Comparison of ENCODE assay signal across 17 mouse cellular contexts in the genomic region with DNA sequence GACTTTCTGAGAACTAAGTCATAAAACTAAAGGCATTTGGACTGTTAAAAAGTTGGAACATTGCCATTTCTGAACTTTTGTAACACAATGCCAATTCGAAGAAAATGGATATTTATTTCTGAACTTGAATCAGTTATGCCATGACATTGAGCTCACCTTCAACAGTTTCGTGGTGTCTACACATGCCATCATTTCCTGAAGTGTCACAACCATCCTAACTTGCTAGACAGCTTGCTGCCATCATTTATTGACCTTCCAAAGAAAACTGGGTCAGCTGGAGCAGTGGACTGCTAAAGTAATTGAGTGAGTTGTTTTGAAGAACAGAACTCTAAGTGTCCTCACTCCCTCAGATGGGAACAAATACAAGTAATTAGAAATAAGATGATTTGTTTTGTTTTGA. TPM values are rescaled to one million over a fixed set of nuclear protein-coding genes. Genes with fewer than 3 reads are reported as not detected.
"Had no signal": no experiment of that assay in that cellular context is flagged by ENCODE, and none has a peak within 500 bp of the region (broad histone marks: within the 10 kb centered on the region; RNA-seq: fewer than 3 reads in every experiment).

No protein-coding gene starts in this region.

- H3K9ac ChIP-seq: kidney, embryonic 15.5 days; limb, embryonic 13.5 days; liver, embryonic 12.5 days; liver, embryonic 15.5 days had no signal

- H3K36me3 ChIP-seq: kidney, embryonic 15.5 days; limb, embryonic 10.5 days; limb, embryonic 13.5 days; liver, embryonic 12.5 days; liver, embryonic 15.5 days had no signal

- H3K9me3 ChIP-seq: kidney, embryonic 15.5 days; limb, embryonic 10.5 days; limb, embryonic 13.5 days; liver, embryonic 12.5 days; liver, embryonic 15.5 days had no signal

- H3K4me3 ChIP-seq: kidney, embryonic 15.5 days; limb, embryonic 10.5 days; limb, embryonic 13.5 days; liver, embryonic 12.5 days; liver, embryonic 15.5 days had no signal

- H3K4me1 ChIP-seq: liver, embryonic 12.5 days; liver, embryonic 15.5 days had no signal

- H3K4me2 ChIP-seq: kidney, embryonic 15.5 days; liver, embryonic 12.5 days; liver, embryonic 15.5 days; midbrain, embryonic 11.5 days had no signal

- ATAC-seq: liver, embryonic 12.5 days had no signal

- DNase-seq: kidney, adult 8-10 months; liver; lung, adult 18-20 months; lung, postnatal 36 days; midbrain, embryonic 14.5 days; thymus, adult 18-20 months; thymus, postnatal 36 days had no signal

- H3K27ac ChIP-seq: kidney, embryonic 15.5 days; liver, embryonic 12.5 days; liver, embryonic 15.5 days had no signal

- H3K27me3 ChIP-seq: kidney, embryonic 15.5 days; liver, embryonic 12.5 days; liver, embryonic 15.5 days had no signal

RNA-seq across cellular contexts. Expression of gene Arsj, which starts 16.2 kb away (rescaled TPM):
- total RNA-seq: megakaryocyte progenitor cell, adult 5-6 weeks; megakaryocyte-erythroid progenitor cell, adult 5-6 weeks had no signal
- polyA plus RNA-seq: liver, embryonic 12.5 days; spleen, adult 2 months; testis, adult 2 months had no signal
